Mouse (Mus musculus) left cerebral cortex, postnatal 4 days (tissue): ENCODE measurements at regions not wholly inside any gene's neighbourhood (a gene's known extent, or its start where the extent isn't known, plus 50 kb on each side); places are given as distances from the start of the nearest gene placed in this dataset.
"Not testable (repeated sequence)": the region's sequence is repeated elsewhere in the genome, so short reads cannot be mapped to it uniquely, and the experiment has no call there.

Experiments used
- DNase-seq: peaks from one replicate; pipeline ENCODE4 v3.0.0-alpha.2; 2022
- intact Hi-C: fragments of 180-260 bp; cut with DNase I; formaldehyde crosslinking; loops from one replicate; pipeline ENCODE4 v1.15.1; 2025

DNA sequence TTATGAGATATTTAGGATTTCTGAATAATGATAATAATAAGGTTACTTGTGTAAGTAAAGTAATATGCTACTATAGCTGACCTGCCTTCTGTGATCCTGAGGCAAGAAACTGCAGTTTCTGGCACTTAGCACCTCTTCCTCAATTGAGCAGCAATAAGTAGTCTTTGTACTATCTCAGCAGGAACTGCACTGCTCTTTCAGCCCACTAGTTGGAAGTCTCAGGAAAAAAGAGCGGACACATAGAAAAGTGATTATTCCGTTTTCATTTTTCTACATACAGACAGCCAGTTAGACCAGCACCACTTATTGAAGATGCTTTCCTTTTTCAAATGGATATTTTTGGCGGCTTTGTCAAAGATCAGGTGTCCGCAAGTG lies 109.5 kb upstream of the Olfr1324 start:
- intact Hi-C loops, DNase-seq: not testable (repeated sequence)

- peak; percentile 61 for DNase-seq
- intact Hi-C loops = no loop called here
Observed at GRCm38 (mm10) chrX:50537122-50537784, 109.0 kb upstream of the Olfr1324 start.

DNA sequence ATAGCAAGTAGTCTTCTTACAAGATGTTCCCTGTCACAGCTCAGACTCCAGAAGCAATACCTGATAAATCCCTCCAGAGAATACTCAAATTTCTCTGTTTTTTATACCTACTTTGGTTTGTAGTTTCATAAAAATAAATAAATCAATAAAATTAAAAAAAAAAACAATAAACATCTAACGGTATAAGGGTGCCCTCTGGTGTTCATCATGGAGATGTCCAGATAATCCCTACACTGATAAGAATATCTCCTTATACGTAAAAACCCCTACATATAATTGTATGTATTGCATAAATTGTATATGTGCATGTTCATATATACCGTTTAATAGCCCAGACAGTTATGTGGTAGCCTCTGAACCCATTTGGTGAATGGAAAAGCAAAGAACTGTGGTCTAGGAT lies 75.7 kb upstream of the Olfr1324 start:
- no peak for DNase-seq

DNA sequence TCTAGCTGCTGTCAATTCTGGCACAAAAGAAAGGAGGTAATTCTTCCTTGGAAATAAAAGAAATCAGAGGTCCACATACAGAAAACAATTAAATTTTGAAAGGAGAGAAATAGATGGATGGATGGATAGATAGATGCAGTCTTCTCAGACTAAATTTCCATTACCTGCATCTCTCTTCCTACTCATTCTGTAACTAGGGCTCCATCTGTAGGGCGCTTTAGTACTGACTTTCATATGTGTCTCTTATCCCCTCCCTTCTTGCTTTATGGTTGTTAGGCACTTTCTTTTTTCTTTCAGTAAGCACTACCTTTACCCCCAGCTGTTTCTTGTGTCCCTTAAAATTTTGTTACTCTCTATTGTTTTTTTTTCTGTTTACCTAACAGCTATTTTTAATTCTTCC lies 72.9 kb upstream of the Olfr1324 start:
- intact Hi-C loops = loop anchor here (5.0 to 10.0 kb wide), 2 partner anchors 1126 to 1154 kb away; no protein-coding TSS in a partner anchor
- DNase-seq = peak; percentile 1

More for the DNA sequence above, 75.7 kb upstream of the Olfr1324 start:
- intact Hi-C loops = loop anchor here (5.0 to 10.0 kb wide), 2 partner anchors 1129 to 1157 kb away; no protein-coding TSS in a partner anchor

GRCm38 (mm10) chrX:50490477-50490967 lies 62.2 kb upstream of the Olfr1324 start:
- intact Hi-C loops, DNase-seq: not testable (repeated sequence)
